Mouse (Mus musculus) T-helper 1 cell (primary cell): ENCODE results near the gene Olfr588-ps1.
"Not testable (repeated sequence)": the region's sequence is repeated elsewhere in the genome, so short reads cannot be mapped to it uniquely, and the experiment has no call there.

ENCODE experiments used
- in situ Hi-C: fragments of 300-600 bp; cut with MboI, MseI; formaldehyde crosslinking; loops from one replicate; pipeline ENCODE4 v1.15.1; 2025; ENCODE audit warnings: high pct_unique_total_duplicates

Gene Olfr588-ps1

GRCm38 (mm10) chr7:103140579-103140978 is at the start of gene Olfr588-ps1:
Gene Olfr588-ps1, plus strand, starts transcription at chr7:103140879.
- in situ Hi-C loops = no loop called here

- in situ Hi-C loops = no loop called here
Observed at GRCm38 (mm10) chr7:103097420-103097819, 43.3 kb upstream of the Olfr588-ps1 start, which contains the start of gene Olfr585. Gene Olfr585, plus strand, starts transcription at chr7:103097720.

DNA sequence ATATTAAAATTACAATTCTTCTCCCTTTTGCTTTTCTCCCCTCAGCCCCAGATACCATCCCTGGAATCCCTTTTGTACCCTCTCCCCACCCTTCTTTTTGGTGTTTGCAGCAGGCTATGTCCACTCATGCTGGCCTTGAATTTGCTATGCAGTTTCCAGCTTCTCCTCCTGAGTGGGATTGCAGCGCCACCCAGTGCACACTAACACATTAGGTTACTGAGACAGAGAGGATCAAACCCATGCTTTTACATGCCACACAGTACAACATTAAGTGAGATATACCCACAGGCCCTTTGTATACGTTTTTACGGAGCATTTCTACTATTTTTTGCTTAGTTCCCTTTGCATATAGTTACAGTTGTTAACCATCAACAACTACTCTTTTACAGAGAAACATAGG is 21.3 kb upstream of the Olfr588-ps1 start:
- in situ Hi-C loops = no loop called here

GRCm38 (mm10) chr7:103125538-103125937 is 15.1 kb upstream of the Olfr588-ps1 start, which contains the start of gene Olfr586:
Gene Olfr586, minus strand, starts transcription at chr7:103125638.
- in situ Hi-C loops = no loop called here

DNA sequence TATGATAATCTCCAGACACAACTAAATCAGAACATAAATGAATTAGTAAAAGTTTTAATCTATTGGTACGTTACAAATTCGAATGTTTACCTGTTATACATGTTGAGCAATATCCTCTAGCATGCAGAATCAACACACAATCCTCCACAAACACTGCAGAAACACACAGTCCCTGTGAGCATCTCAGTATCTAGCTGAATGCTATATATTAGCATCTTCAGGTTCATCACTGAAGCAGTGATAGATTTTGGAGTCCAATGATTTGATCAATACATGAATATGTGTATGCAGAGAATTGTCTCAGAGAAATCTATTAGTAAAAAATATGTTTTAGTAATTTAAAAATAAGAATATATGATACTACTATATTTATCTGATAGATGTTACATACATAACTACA is 15.6 kb downstream of the Olfr588-ps1 start, which contains the start of gene Olfr589:
TSS of gene Olfr589 (minus strand) at position 101 of the 400 bp plus-strand sequence.
- in situ Hi-C loops = no loop called here

GRCm38 (mm10) chr7:103169697-103170096 is 29.0 kb downstream of the Olfr588-ps1 start:
- in situ Hi-C loops = no loop called here

DNA sequence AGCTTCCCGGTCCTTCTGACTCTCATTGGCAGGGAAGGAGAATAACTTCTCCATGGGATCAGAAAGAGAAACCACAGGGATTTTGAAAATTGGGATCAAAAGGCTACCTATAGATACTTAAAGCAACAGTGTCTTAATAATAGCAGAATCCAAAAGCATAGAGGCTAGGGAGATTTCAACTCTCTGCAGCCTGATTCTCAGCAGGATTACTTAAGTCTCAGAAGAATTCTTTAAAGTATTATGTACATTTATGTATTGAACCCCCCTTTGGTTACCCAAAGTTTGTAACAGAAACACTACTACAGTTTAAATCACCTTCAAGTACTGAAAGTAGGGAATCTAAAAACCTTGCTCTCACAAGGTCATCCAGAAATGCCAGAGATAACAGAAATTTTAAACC is 37.6 kb downstream of the Olfr588-ps1 start, which contains the start of gene Olfr591:
TSS of gene Olfr591 (minus strand) at position 101 of the 400 bp plus-strand sequence.
- in situ Hi-C loops = no loop called here

DNA sequence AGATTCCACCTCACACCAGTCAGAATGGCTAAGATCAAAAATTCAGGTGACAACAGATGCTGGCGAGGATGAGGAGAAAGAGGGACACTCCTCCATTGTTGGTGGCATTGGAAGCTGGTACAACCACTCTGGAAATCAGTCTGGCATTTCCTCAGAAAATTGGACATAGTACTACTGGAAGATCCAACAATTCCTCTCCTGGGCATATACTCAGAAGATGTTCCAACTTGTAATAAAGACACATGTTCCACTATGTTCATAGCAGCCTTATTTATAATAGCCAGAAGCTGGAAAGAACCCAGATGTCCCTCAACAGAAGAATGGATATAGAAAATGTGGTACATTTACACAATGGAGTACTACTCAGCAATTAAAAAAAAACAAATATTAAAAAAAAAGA is 43.8 kb downstream of the Olfr588-ps1 start, which contains the start of gene Olfr592:
TSS of gene Olfr592 (plus strand) at position 301 of the 400 bp plus-strand sequence.
- in situ Hi-C loops = not testable (repeated sequence)
